Mouse (Mus musculus): ENCODE measurements around the gene Olfr222.

GRCm38 (mm10) chr11:59584539-59584938, 8.5 kb upstream of the Olfr222 start:
- TF ChIP-seq CTCF (IDR thresholded peaks at IDR 0.05; ENCODE audit: low read depth, low read length) (no peak), POLR2A (IDR thresholded peaks at IDR 0.05; ENCODE audit: extremely low read depth, insufficient read depth, low read length) (no peak)

Data from liver, adult 2 months (tissue).